Mouse (Mus musculus) forebrain, embryonic 16.5 days (tissue): ENCODE measurements around the gene Rbl1. TPM values are rescaled to one million over a fixed set of nuclear protein-coding genes. Genes with fewer than 3 reads are reported as not detected.

Experiments
- ATAC-seq: fragments of 200-750 bp; cut with Nextera tagmentation; 2 replicates; pipeline ENCODE4 v1.8.0; 2017; ENCODE audit warnings: mild to moderate bottlenecking, moderate library complexity
- H3K27ac ChIP-seq: fragments of 300-500 bp; sonication (generic); 2 replicates; pipeline ENCODE4 v1.5.1; 2014; ENCODE audit warnings: low read length, control low read depth
- H3K27me3 ChIP-seq: fragments of 300-500 bp; sonication (generic); replicated peaks from 2 replicates; pipeline ENCODE4 v1.6.1; 2014; ENCODE audit warnings: low read length; ENCODE audit not compliant: control insufficient read depth, insufficient read depth
- H3K36me3 ChIP-seq: fragments of 300-500 bp; sonication (generic); 2 replicates; pipeline ENCODE4 v1.6.1; 2014; ENCODE audit not compliant: control insufficient read depth, insufficient read depth
- H3K4me1 ChIP-seq: fragments of 300-500 bp; sonication (generic); replicated peaks from 2 replicates; pipeline ENCODE4 v1.6.1; 2014; ENCODE audit warnings: low read length; ENCODE audit not compliant: control insufficient read depth, insufficient read depth
- H3K4me2 ChIP-seq: fragments of 300-500 bp; sonication (generic); 2 replicates; pipeline ENCODE4 v1.6.1; 2014; ENCODE audit warnings: mild to moderate bottlenecking, low read length, control low read depth
- H3K4me3 ChIP-seq: fragments of 300-500 bp; sonication (generic); replicated peaks from 2 replicates; pipeline ENCODE4 v1.5.1; 2014; ENCODE audit warnings: mild to moderate bottlenecking, low read length, control low read depth
- H3K9ac ChIP-seq: fragments of 300-500 bp; sonication (generic); replicated peaks from 2 replicates; pipeline ENCODE4 v1.6.1; 2014; ENCODE audit warnings: low read depth, low read length, control low read depth
- H3K9me3 ChIP-seq: fragments of 300-500 bp; sonication (generic); 2 replicates; pipeline ENCODE4 v1.6.1; 2016; ENCODE audit warnings: low read length; ENCODE audit not compliant: control insufficient read depth
- WGBS: fragments of 180-500 bp; shearing (Covaris S2); extraction: QIAGEN DNeasy Blood & Tissue Kit; methylation state at CpG from one replicate; pipeline ENCODE4 v1.1.7; 2014; 5-methylcytosine and 5-hydroxymethylcytosine counted together
- polyA plus RNA-seq: library from polyadenylated mRNA; unstranded; fragments of >200 nt; fragmentation: Nextera tagmentation; extraction: Ambion mirVana; gene quantifications from 2 replicates; pipeline ENCODE4 v1.2.1, GENCODE M21; 2015

The Rbl1 gene
- polyA plus RNA-seq, 1 experiment from 2014 or later, result 11.1 TPM

DNA sequence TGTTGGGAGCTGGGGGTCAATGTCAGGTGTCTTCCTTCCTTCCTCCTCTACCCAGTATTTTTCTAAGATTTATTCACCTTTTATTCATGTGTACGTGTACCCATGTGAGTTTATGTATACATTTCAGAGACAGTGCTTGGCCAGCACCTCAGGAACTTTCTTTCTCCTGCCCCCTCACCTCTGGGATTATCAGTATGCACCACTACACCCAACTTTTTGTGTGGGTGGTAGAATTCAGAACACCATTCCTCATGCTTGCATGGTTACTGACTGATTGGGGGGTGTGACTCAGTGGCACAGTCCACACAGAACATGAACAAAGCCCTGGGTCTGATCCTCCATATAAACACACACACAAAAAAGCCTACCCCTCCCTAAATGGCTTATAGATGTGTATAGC lies 72.2 kb downstream of the Rbl1 start:
- Histone ChIP-seq H3K4me3 (no peak overlapping the region), H3K27me3 (no peaks in the 10 kb centered on the region), H3K27ac (no peak overlapping the region), H3K9me3 (no peaks in the 10 kb centered on the region), H3K4me1 (peaks cover 5% of the 10 kb centered on the region), H3K36me3 (no peaks in the 10 kb centered on the region), H3K9ac (no peak overlapping the region), H3K4me2 (no peak overlapping the region)
- ATAC-seq, result no peak
- 92% methylated on average over 1 of the region's 1 CpGs for WGBS

DNA sequence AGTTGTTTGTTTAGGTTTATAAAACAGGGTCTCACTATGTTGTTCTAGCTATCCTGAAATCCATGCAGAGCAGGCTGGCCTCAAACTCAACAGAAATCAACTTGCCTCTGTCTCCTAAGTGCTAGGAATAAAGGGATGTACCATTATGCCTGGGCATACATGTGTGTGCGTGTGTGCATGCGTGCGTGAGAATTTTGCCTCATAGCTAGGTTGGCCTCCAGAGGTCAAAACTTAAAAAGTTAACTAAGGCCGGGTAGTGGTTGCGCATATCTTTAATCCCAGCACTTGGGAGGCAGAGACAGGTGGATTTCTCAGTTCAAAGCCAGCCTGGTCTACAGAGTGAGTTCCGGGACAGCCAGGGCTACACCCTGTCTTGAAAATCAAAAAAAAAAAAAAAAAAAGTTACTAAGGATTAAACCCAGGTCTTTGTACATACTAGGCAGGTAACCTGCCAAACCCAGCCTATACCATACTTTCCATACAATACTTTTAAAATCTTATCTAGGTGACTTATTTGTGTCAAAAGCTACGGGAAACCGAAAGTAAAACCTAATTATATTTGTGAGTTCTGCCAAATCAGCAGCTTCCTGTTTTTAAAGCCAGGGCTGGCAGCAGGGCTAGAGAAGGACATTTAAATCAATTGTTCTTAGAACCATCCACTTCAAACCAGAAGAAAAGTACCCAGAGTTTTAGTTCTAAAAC lies 73.4 kb downstream of the Rbl1 start:
- Histone ChIP-seq H3K9me3 (no peaks in the 10 kb centered on the region), H3K27ac (no peak overlapping the region), H3K4me1 (peaks cover 5% of the 10 kb centered on the region), H3K4me2 (no peak overlapping the region), H3K36me3 (no peaks in the 10 kb centered on the region), H3K9ac (no peak overlapping the region), H3K27me3 (no peaks in the 10 kb centered on the region), H3K4me3 (no peak overlapping the region)
- no peak for ATAC-seq
- WGBS, result 90% methylated on average over 8 of the region's 8 CpGs

DNA sequence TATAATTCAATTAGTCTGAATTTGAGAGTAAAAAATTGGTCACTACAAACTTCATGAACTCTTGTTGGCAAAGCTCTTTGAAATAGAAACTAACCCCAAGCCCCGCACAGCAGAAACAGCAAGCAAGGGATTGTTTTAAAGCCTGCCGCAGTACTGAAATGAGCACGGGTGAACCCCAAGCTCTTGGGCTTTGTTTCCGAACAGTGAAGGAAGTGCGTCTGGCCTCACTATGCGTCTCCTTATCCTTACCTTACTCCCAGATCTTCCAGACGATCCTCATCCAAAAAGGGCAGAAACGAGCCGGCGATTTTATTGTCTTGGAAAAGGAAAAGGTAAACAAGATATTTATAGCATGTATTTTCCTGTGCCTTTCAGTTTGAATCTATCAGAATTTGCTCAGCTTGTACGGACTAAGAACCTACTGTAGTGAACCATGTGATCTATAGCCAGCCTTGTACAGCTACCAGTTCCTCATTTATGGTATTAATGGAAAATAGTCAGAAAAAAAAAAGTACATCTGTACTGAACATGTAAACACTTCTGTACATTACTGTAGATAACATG lies 74.7 kb downstream of the Rbl1 start:
- WGBS, result 79% methylated on average over 11 of the region's 11 CpGs
- H3K27me3 ChIP-seq, result no peaks in the 10 kb centered on the region
- no peak for ATAC-seq
- no peak overlapping the region for H3K4me2 ChIP-seq
- no peaks in the 10 kb centered on the region for H3K36me3 ChIP-seq
- H3K9ac ChIP-seq, result no peak overlapping the region
- peaks cover 5% of the 10 kb centered on the region for H3K4me1 ChIP-seq
- no peak overlapping the region for H3K4me3 ChIP-seq
- H3K27ac ChIP-seq, result no peak overlapping the region
- H3K9me3 ChIP-seq, result no peaks in the 10 kb centered on the region

- Histone ChIP-seq H3K27ac (no peak overlapping the region), H3K4me1 (peaks cover under 1% of the 10 kb centered on the region), H3K36me3 (no peaks in the 10 kb centered on the region), H3K4me3 (no peak overlapping the region), H3K27me3 (no peaks in the 10 kb centered on the region), H3K9me3 (no peaks in the 10 kb centered on the region), H3K4me2 (no peak overlapping the region), H3K9ac (no peak overlapping the region)
- ATAC-seq, result no peak
- 91% methylated on average over 4 of the region's 4 CpGs for WGBS
These were observed 75.2 kb downstream of the Rbl1 start for GRCm38 (mm10) chr2:157129096-157129495.

- H3K36me3 ChIP-seq, result no peaks in the 10 kb centered on the region
- no peaks in the 10 kb centered on the region for H3K4me1 ChIP-seq
- no peaks in the 10 kb centered on the region for H3K9me3 ChIP-seq
- no peak overlapping the region for H3K27ac ChIP-seq
- ATAC-seq, result no peak
- H3K27me3 ChIP-seq, result no peaks in the 10 kb centered on the region
- no peak overlapping the region for H3K9ac ChIP-seq
- no peak overlapping the region for H3K4me2 ChIP-seq
- 65% methylated on average over 4 of the region's 4 CpGs for whole genome bisulfite sequencing
- no peak overlapping the region for H3K4me3 ChIP-seq
These were observed 76.3 kb downstream of the Rbl1 start for GRCm38 (mm10) chr2:157128072-157128471.

DNA sequence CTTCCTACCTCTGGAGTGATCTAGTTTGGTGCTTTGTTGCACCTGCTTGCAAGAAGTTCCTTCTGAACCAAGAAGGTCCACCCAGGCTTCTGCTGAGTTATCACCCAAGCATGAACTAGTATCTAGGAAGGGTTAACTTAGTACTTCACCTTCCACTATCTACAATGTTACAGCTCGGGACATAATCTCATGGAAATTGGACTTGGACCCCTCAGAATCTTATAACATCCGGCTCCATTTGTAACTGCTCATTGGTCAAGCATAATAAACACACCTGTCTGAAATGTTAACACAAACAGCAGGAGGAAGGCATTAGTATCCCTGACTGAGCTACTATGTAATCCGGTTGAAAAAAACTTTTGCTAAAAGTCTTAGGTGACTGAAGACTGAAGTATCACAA lies 77.0 kb downstream of the Rbl1 start:
- Histone ChIP-seq H3K36me3 (no peaks in the 10 kb centered on the region), H3K4me1 (no peaks in the 10 kb centered on the region), H3K27me3 (no peaks in the 10 kb centered on the region), H3K9me3 (no peaks in the 10 kb centered on the region), H3K27ac (no peak overlapping the region), H3K4me3 (no peak overlapping the region), H3K4me2 (no peak overlapping the region), H3K9ac (no peak overlapping the region)
- no peak for ATAC-seq
- 84% methylated on average over 3 of the region's 3 CpGs for WGBS

- no peaks in the 10 kb centered on the region for H3K9me3 ChIP-seq
- no peak for ATAC-seq
- H3K27ac ChIP-seq, result no peak overlapping the region
- H3K27me3 ChIP-seq, result no peaks in the 10 kb centered on the region
- H3K9ac ChIP-seq, result no peak overlapping the region
- WGBS, result 90% methylated on average over 3 of the region's 3 CpGs
- no peaks in the 10 kb centered on the region for H3K36me3 ChIP-seq
- no peak overlapping the region for H3K4me2 ChIP-seq
- H3K4me3 ChIP-seq, result no peak overlapping the region
- H3K4me1 ChIP-seq, result no peaks in the 10 kb centered on the region
These were observed 79.1 kb downstream of the Rbl1 start for GRCm38 (mm10) chr2:157125246-157125645.

GRCm38 (mm10) chr2:157121766-157122165 lies 82.6 kb downstream of the Rbl1 start:
- H3K27ac ChIP-seq, result no peak overlapping the region
- WGBS, result 92% methylated on average over 8 of the region's 8 CpGs
- H3K9ac ChIP-seq, result no peak overlapping the region
- H3K9me3 ChIP-seq, result no peaks in the 10 kb centered on the region
- no peak overlapping the region for H3K4me2 ChIP-seq
- H3K4me1 ChIP-seq, result no peaks in the 10 kb centered on the region
- H3K4me3 ChIP-seq, result no peak overlapping the region
- no peaks in the 10 kb centered on the region for H3K36me3 ChIP-seq
- H3K27me3 ChIP-seq, result no peaks in the 10 kb centered on the region
- ATAC-seq, result no peak

- H3K27ac ChIP-seq, result no peak overlapping the region
- no peak overlapping the region for H3K4me3 ChIP-seq
- H3K9me3 ChIP-seq, result no peaks in the 10 kb centered on the region
- H3K4me1 ChIP-seq, result no peaks in the 10 kb centered on the region
- 79% methylated on average over 3 of the region's 3 CpGs for WGBS
- no peak overlapping the region for H3K9ac ChIP-seq
- H3K27me3 ChIP-seq, result no peaks in the 10 kb centered on the region
- H3K36me3 ChIP-seq, result no peaks in the 10 kb centered on the region
- no peak for ATAC-seq
- H3K4me2 ChIP-seq, result no peak overlapping the region
These were observed 85.3 kb downstream of the Rbl1 start for GRCm38 (mm10) chr2:157119075-157119474.

- H3K27ac ChIP-seq, result no peak overlapping the region
- H3K9ac ChIP-seq, result no peak overlapping the region
- no peaks in the 10 kb centered on the region for H3K36me3 ChIP-seq
- no peak overlapping the region for H3K4me3 ChIP-seq
- 86% methylated on average over 4 of the region's 4 CpGs for whole genome bisulfite sequencing
- H3K4me1 ChIP-seq, result no peaks in the 10 kb centered on the region
- no peak for ATAC-seq
- no peaks in the 10 kb centered on the region for H3K9me3 ChIP-seq
- no peaks in the 10 kb centered on the region for H3K27me3 ChIP-seq
- no peak overlapping the region for H3K4me2 ChIP-seq
These were observed 85.8 kb downstream of the Rbl1 start for GRCm38 (mm10) chr2:157118556-157118955.
